Mouse (Mus musculus) kidney, adult 2 months (tissue): ENCODE results near the gene Pitpna. TPM values are rescaled to one million over a fixed set of nuclear protein-coding genes. Genes with fewer than 3 reads are reported as not detected.
"Not testable (repeated sequence)": the region's sequence is repeated elsewhere in the genome, so short reads cannot be mapped to it uniquely, and the experiment has no call there.

Source experiments
- DNase-seq: peaks from one replicate; pipeline ENCODE4 v3.0.0; 2021
- H3K27ac ChIP-seq: fragments of 200-500 bp; 2 replicates; pipeline ENCODE4 v1.5.1; 2012; ENCODE audit warnings: low read depth, low read length, control low read depth, inconsistent platforms; ENCODE audit not compliant: insufficient read depth
- H3K27me3 ChIP-seq: fragments of 200-500 bp; replicated peaks from 2 replicates; pipeline ENCODE4 v1.6.1; 2012; ENCODE audit warnings: mild to moderate bottlenecking, moderate library complexity, low read length, inconsistent platforms; ENCODE audit not compliant: control insufficient read depth, insufficient read depth
- H3K36me3 ChIP-seq: fragments of 200-500 bp; 2 replicates; pipeline ENCODE4 v1.6.1; 2012; ENCODE audit warnings: mild to moderate bottlenecking, moderate library complexity, low read length, inconsistent platforms; ENCODE audit not compliant: control insufficient read depth, insufficient read depth
- H3K4me1 ChIP-seq: fragments of 200-500 bp; 2 replicates; pipeline ENCODE4 v1.6.1; 2011; ENCODE audit warnings: low read length; ENCODE audit not compliant: control insufficient read depth, insufficient read depth
- H3K4me3 ChIP-seq: fragments of 200-500 bp; 2 replicates; pipeline ENCODE4 v1.5.1; 2011; ENCODE audit warnings: mild to moderate bottlenecking, low read depth, low read length, control low read depth; ENCODE audit not compliant: insufficient read depth
- CTCF ChIP-seq: fragments of 200-500 bp; conservative IDR thresholded peaks from 2 replicates; pipeline ENCODE4 v1.5.1; 2011; ENCODE audit warnings: low read depth, mild to moderate bottlenecking, control low read depth, low read length, moderate library complexity, mixed read lengths; ENCODE audit not compliant: insufficient read depth, insufficient read length
- POLR2A ChIP-seq: fragments of 200-500 bp; IDR thresholded peaks from one replicate; pipeline ENCODE4 v1.6.1; 2011; ENCODE audit warnings: low read depth, low read length, control low read depth
- WGBS: fragments of 180-500 bp; shearing (Covaris S2); methylation state at CpG from one replicate; pipeline ENCODE4 v1.1.7; 2018; 5-methylcytosine and 5-hydroxymethylcytosine counted together
- polyA plus RNA-seq: library from polyadenylated mRNA; depleted of rRNA; stranded (reverse); fragments of >200 nt; gene quantifications from 2 replicates; pipeline ENCODE4 v1.2.3, GENCODE M21; 2012

Gene Pitpna
- polyA plus RNA-seq, 1 experiment, result 60.3 TPM

DNA sequence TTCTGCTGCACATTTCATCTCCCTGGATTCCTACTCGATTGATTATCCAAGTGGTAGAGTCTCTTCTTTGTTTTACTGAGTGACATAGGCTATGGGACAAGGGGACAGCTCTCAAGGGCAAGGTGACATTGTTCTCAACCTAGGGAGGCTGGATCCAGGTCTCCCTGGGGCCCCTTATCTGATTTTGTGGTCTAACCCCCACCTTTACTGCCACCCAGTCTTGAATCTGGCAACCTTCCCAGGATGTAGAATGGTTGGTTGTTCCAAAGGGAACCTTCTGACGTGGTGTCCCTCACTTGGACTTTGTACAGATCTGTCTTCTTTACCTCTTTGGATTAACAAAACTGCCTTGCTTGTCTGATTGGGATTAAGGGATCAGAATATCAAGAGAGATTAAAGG lies 7.5 kb downstream of the Pitpna start:
- TF ChIP-seq CTCF, result no peak
- TF ChIP-seq POLR2A, result no peak
- H3K27ac ChIP-seq, result peak overlapping the region; percentile 42; the same call in 1 of the 2 replicates
- H3K4me1 ChIP-seq, result peaks cover 15% of the 10 kb centered on the region
- no peaks in the 10 kb centered on the region for H3K27me3 ChIP-seq
- H3K4me3 ChIP-seq, result no peak overlapping the region
- peaks cover under 1% of the 10 kb centered on the region; the same call in 1 of the 2 replicates for H3K36me3 ChIP-seq
- 48% methylated on average over 2 of the region's 2 CpGs for WGBS
- peak; percentile 66 for DNase-seq

DNA sequence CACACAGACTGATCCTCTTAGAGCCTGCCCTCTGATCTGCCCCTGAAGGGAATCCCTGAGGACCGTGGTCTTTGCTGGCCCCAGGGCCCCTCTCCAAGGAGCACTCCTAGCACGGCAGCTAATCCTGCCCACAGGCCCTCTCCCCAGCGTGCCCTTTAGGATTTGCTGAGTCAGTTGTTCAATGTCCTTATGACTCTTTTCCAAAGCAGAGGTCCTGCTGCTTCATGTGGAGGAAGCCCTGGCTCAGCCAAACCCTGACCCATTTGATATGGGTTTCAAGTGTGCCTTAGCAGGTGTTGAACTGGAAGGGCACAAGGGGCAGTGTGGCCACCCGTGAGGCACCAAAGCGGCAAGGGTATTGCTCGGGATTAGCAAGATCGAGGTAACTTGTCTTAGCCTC lies 7.9 kb downstream of the Pitpna start:
- no peak for TF ChIP-seq CTCF
- no peak for TF ChIP-seq POLR2A
- Histone ChIP-seq H3K4me3 (no peak overlapping the region), H3K27me3 (no peaks in the 10 kb centered on the region), H3K4me1 (peaks cover 15% of the 10 kb centered on the region), H3K27ac (peak overlapping the region; percentile 42; the same call in 1 of the 2 replicates), H3K36me3 (peaks cover 1% of the 10 kb centered on the region; the same call in 1 of the 2 replicates)
- peak; percentile 49 for DNase-seq
- 58% methylated on average over 7 of the region's 7 CpGs for WGBS

DNA sequence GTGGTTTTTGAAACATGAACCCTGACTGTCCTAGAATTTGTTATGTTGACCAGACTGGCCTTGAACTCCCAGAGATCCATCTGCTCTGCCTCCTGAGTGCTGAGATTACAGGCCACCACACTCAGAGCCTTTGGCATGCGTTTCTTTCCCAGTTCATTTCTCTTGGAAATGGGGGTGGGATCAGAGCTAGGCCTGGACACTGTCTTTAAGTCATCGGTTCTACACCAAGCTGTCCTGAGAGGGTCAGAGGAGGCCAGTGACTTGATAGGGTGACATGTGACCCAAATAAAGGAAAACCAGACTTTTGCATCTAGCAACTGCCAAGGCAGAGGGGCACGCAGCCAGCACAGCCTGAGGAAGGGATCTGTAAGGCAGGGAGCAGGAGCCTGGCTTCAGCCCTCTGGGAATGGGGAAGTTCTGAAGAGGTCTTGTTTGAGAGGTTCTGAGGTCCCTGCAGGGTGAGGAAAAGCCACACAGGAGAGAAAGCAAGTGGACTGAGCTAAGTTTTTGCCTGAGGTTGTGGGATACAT lies 8.9 kb downstream of the Pitpna start:
- WGBS, result 56% methylated on average over 3 of the region's 3 CpGs
- H3K4me1 ChIP-seq, result peaks cover 15% of the 10 kb centered on the region
- H3K36me3 ChIP-seq, result peaks cover 1% of the 10 kb centered on the region; the same call in 1 of the 2 replicates
- H3K27ac ChIP-seq, result no peak overlapping the region
- peak; percentile 48 for DNase-seq
- no peak for TF ChIP-seq POLR2A
- no peak for TF ChIP-seq CTCF
- no peak overlapping the region for H3K4me3 ChIP-seq
- H3K27me3 ChIP-seq, result no peaks in the 10 kb centered on the region

DNA sequence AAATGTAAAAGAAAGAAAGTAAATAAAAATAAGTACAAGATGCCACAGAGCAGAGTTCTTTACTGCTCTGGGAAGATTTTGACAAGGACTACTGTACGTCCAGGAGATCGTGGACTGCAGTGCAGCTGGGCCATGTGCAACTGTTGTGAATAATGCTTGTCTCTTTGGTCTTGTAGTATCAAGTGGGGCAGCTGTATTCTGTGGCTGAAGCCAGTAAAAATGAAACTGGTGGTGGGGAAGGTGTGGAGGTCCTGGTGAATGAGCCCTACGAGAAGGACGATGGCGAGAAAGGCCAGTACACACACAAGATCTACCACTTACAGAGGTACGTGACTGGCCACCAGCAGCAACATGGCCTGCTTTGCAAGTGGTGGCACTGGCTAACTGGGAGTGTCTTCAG lies 10.1 kb downstream of the Pitpna start:
- no peak overlapping the region for H3K4me3 ChIP-seq
- no peak overlapping the region for H3K27ac ChIP-seq
- no peak for DNase-seq
- H3K27me3 ChIP-seq, result no peaks in the 10 kb centered on the region
- H3K4me1 ChIP-seq, result peaks cover 15% of the 10 kb centered on the region
- TF ChIP-seq POLR2A, result no peak
- H3K36me3 ChIP-seq, result peaks cover 1% of the 10 kb centered on the region; the same call in 1 of the 2 replicates
- WGBS, result 91% methylated on average over 6 of the region's 6 CpGs

DNA sequence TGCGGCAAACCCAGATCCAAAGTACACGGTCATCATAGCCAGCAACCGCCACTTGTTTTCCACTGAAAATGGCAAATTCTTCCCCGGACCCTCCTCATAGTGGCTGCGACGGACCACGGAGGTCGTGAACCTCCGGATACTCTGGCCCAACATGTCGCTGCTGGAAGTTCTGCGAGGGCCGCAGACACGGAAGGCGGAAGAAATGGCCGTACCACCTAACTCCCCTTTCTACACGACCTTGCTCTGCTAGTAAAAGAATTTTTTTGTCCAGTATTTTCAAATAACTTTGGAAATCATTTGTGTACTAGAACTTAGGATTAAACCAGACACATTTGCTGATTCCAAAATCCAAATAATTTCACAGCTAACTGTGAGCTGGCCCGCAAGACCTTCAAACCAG lies 11.9 kb downstream of the Pitpna start:
- not testable (repeated sequence) for H3K27ac ChIP-seq, H3K4me3 ChIP-seq, H3K36me3 ChIP-seq, H3K27me3 ChIP-seq, DNase-seq
- H3K4me1 ChIP-seq, result peaks cover 15% of the 10 kb centered on the region
- WGBS, result 94% methylated on average over 17 of the region's 17 CpGs

DNA sequence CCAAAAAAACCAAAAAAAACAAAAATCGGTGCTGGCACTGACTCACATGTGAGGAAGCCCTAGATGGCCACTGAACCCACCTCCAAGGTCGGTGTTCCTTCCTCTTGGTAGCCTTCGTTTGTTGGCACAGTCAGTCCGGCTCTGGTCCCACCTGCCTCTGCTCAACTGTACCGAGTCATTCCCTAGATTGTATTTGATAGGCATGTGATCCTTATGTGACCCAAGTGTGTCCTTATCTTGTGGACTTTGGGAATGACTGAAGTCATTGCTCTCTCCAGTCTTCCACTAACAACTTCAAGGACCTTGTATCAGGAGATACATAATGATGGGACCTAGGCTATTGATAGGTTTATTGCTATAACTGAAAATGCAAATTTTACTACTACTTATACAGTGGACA lies 16.9 kb downstream of the Pitpna start:
- 74% methylated on average over 5 of the region's 5 CpGs for WGBS
- TF ChIP-seq CTCF, result no peak
- no peak for TF ChIP-seq POLR2A
- Histone ChIP-seq H3K27ac (no peak overlapping the region), H3K36me3 (peaks cover 2% of the 10 kb centered on the region; the same call in 1 of the 2 replicates), H3K4me1 (peaks cover 12% of the 10 kb centered on the region), H3K27me3 (no peaks in the 10 kb centered on the region), H3K4me3 (no peak overlapping the region)
- DNase-seq, result no peak

DNA sequence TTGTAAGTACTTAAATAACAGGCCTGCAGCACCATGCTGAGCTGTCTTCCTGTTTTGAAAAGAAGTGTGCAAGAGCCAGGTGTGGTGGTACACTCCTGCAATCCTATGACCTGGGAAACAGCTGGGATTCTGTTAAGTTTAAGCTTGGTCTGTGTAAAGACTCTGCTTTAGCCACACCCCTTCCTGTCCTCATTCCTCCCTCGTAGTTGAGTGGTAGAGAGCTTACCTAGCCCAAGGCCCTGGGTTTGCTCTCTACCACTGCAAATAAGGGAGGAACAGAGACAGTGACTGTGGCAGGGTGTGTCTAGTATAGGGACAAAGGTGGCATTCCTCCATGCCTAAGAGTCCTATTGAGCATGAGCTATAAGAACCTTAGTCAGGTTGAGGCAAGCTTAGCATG lies 17.4 kb downstream of the Pitpna start:
- no peak overlapping the region for H3K4me3 ChIP-seq
- WGBS, result 33% methylated on average over 1 of the region's 1 CpGs
- H3K27me3 ChIP-seq, result no peaks in the 10 kb centered on the region
- no peak overlapping the region for H3K27ac ChIP-seq
- peaks cover 12% of the 10 kb centered on the region for H3K4me1 ChIP-seq
- TF ChIP-seq POLR2A, result no peak
- no peak for TF ChIP-seq CTCF
- peaks cover 3% of the 10 kb centered on the region; the same call in 1 of the 2 replicates for H3K36me3 ChIP-seq
- no peak for DNase-seq

DNA sequence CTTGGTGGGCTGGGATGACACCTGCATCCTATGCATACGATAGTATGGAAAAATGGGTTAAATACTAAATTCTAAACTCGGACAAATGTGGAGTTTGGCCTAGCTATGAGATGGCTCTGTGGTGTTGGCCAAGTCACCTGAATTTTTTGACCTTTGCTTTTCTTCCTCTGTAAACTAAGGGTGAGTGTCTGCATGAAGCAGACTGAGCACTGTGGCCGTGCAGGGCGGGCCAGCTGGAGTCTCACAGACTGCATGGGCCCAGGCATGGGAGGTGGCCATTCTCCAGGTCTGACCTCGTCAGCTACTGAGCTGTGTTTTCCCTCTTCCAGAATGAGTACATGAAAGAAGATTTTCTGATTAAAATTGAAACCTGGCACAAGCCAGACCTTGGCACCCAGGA lies 20.9 kb downstream of the Pitpna start:
- Histone ChIP-seq H3K4me3 (no peak overlapping the region), H3K27me3 (no peaks in the 10 kb centered on the region), H3K4me1 (peaks cover 12% of the 10 kb centered on the region), H3K27ac (peak overlapping the region; percentile 35), H3K36me3 (0 out of 2 replicates have a peak, but pooled peaks cover 1% of the 10 kb centered on the region)
- 67% methylated on average over 5 of the region's 5 CpGs for WGBS
- TF ChIP-seq CTCF (no peak), POLR2A (no peak)
- peak; percentile 80 for DNase-seq
